Mouse (Mus musculus) kidney, adult 8-10 months (tissue): ENCODE measurements at regions not wholly inside any gene's neighbourhood (a gene's known extent, or its start where the extent isn't known, plus 50 kb on each side); places are given as distances from the start of the nearest gene placed in this dataset.
"Not testable (repeated sequence)": the region's sequence is repeated elsewhere in the genome, so short reads cannot be mapped to it uniquely, and the experiment has no call there.

ENCODE experiments used
- DNase-seq, 2 experiments: peaks; one replicate each; pipeline ENCODE4 v3.0.0; 2022

GRCm38 (mm10) chr10:27761402-27761801, 141.8 kb upstream of the Lama2 start:
- peak; percentile 3 to 5 for DNase-seq

GRCm38 (mm10) chr10:27802368-27802767, 182.8 kb upstream of the Lama2 start:
- DNase-seq = no peak

- DNase-seq = no peak
Measured at GRCm38 (mm10) chr10:27809539-27809938, 190.0 kb upstream of the Lama2 start.

- DNase-seq = not testable (repeated sequence)
Measured at GRCm38 (mm10) chr10:27825671-27826070, 206.1 kb upstream of the Lama2 start.

GRCm38 (mm10) chr10:27828346-27828745, 208.8 kb upstream of the Lama2 start:
- DNase-seq = no peak

GRCm38 (mm10) chr10:27838666-27839065, 219.1 kb upstream of the Lama2 start:
- no peak for DNase-seq

GRCm38 (mm10) chr10:27841042-27841709, 221.6 kb upstream of the Lama2 start:
- DNase-seq = no peak

- DNase-seq = no peak
Measured at GRCm38 (mm10) chr10:27843010-27843409, 223.5 kb upstream of the Lama2 start.

- no peak for DNase-seq
Measured at GRCm38 (mm10) chr10:27863625-27864024, 211.0 kb upstream of the Ptprk start.

GRCm38 (mm10) chr10:27880867-27881266, 193.8 kb upstream of the Ptprk start:
- DNase-seq = no peak

GRCm38 (mm10) chr10:27891778-27892512, 182.7 kb upstream of the Ptprk start:
- no peak for DNase-seq

- DNase-seq = no peak
Measured at GRCm38 (mm10) chr10:27916406-27916805, 158.2 kb upstream of the Ptprk start.

- no peak for DNase-seq
Measured at GRCm38 (mm10) chr10:27927266-27927665, 147.4 kb upstream of the Ptprk start.

- DNase-seq = peak; percentile 24 to 60
Measured at GRCm38 (mm10) chr10:27942136-27942535, 132.5 kb upstream of the Ptprk start.

GRCm38 (mm10) chr10:27949127-27949526, 125.5 kb upstream of the Ptprk start:
- no peak for DNase-seq

- DNase-seq = no peak
Measured at GRCm38 (mm10) chr10:27968202-27968601, 106.4 kb upstream of the Ptprk start.

GRCm38 (mm10) chr10:27984047-27984446, 90.6 kb upstream of the Ptprk start:
- DNase-seq = no peak

- DNase-seq = no peak
Measured at GRCm38 (mm10) chr10:27985068-27985467, 89.6 kb upstream of the Ptprk start.

- no peak for DNase-seq
Measured at GRCm38 (mm10) chr10:27987026-27987425, 87.6 kb upstream of the Ptprk start.

GRCm38 (mm10) chr10:27988066-27988465, 86.6 kb upstream of the Ptprk start:
- DNase-seq = no peak

GRCm38 (mm10) chr10:27990359-27991056, 84.1 kb upstream of the Ptprk start:
- DNase-seq = no peak

GRCm38 (mm10) chr10:27991057-27991365, 83.6 kb upstream of the Ptprk start:
- DNase-seq = no peak

GRCm38 (mm10) chr10:27994376-27995034, 80.1 kb upstream of the Ptprk start:
- no peak for DNase-seq

GRCm38 (mm10) chr10:27995035-27995399, 79.6 kb upstream of the Ptprk start:
- DNase-seq = no peak
